Mouse (Mus musculus) heart, embryonic 11.5 days (tissue): ENCODE measurements at regions not wholly inside any gene's neighbourhood (a gene's known extent, or its start where the extent isn't known, plus 50 kb on each side); places are given as distances from the start of the nearest gene placed in this dataset.
"Not testable (repeated sequence)": the region's sequence is repeated elsewhere in the genome, so short reads cannot be mapped to it uniquely, and the experiment has no call there.

Source experiments
- ATAC-seq: fragments of 200-750 bp; cut with Nextera tagmentation; replicated peaks from 2 replicates; pipeline ENCODE4 v1.8.0; 2017; ENCODE audit warnings: moderate library complexity; ENCODE audit not compliant: insufficient number of reproducible peaks, low FRiP score, low TSS enrichment
- H3K27ac ChIP-seq: fragments of 300-500 bp; sonication (generic); 2 replicates; pipeline ENCODE4 v1.5.1; 2014; ENCODE audit warnings: mild to moderate bottlenecking, low read depth, low read length
- H3K27me3 ChIP-seq: fragments of 300-500 bp; sonication (generic); 2 replicates; pipeline ENCODE4 v1.6.1; 2014; ENCODE audit warnings: mild to moderate bottlenecking, low read length, mixed read lengths; ENCODE audit not compliant: control insufficient read depth, insufficient read depth
- H3K36me3 ChIP-seq: fragments of 300-500 bp; sonication (generic); 2 replicates; pipeline ENCODE4 v1.6.1; 2014; ENCODE audit warnings: mild to moderate bottlenecking, low read length, moderate library complexity, mixed read lengths; ENCODE audit not compliant: control insufficient read depth, insufficient read depth
- H3K4me1 ChIP-seq: fragments of 300-500 bp; sonication (generic); 2 replicates; pipeline ENCODE4 v1.6.1; 2014; ENCODE audit warnings: low read length; ENCODE audit not compliant: control insufficient read depth, insufficient read depth
- H3K4me2 ChIP-seq: fragments of 300-500 bp; sonication (generic); 2 replicates; pipeline ENCODE4 v1.6.1; 2014; ENCODE audit warnings: mild to moderate bottlenecking, moderate library complexity
- H3K4me3 ChIP-seq: fragments of 300-500 bp; sonication (generic); 2 replicates; pipeline ENCODE4 v1.5.1; 2014; ENCODE audit warnings: low read depth, low read length
- H3K9ac ChIP-seq: fragments of 300-500 bp; sonication (generic); 2 replicates; pipeline ENCODE4 v1.6.1; 2014; ENCODE audit warnings: mild to moderate bottlenecking, low read depth, low read length, moderate library complexity
- H3K9me3 ChIP-seq: fragments of 300-500 bp; sonication (generic); replicated peaks from 2 replicates; pipeline ENCODE4 v1.6.1; 2016; ENCODE audit warnings: low read length; ENCODE audit not compliant: control insufficient read depth
- WGBS: fragments of 180-500 bp; shearing (Covaris S2); extraction: QIAGEN DNeasy Blood & Tissue Kit; methylation state at CpG from one replicate; pipeline ENCODE4 v1.1.7; 2014; ENCODE audit not compliant: insufficient replicate concordance; 5-methylcytosine and 5-hydroxymethylcytosine counted together

GRCm38 (mm10) chr14:53572701-53573100 is 681.2 kb downstream of the Dad1 start:
- not testable (repeated sequence) for H3K4me1 ChIP-seq, H3K36me3 ChIP-seq, H3K27ac ChIP-seq, ATAC-seq, H3K4me2 ChIP-seq, H3K9ac ChIP-seq, H3K9me3 ChIP-seq, H3K4me3 ChIP-seq, H3K27me3 ChIP-seq
- WGBS, result 78% methylated on average over 1 of the region's 1 CpGs

GRCm38 (mm10) chr14:53562606-53563005 is 691.3 kb downstream of the Dad1 start:
- no peaks in the 10 kb centered on the region for H3K36me3 ChIP-seq
- 52% methylated on average over 2 of the region's 2 CpGs for WGBS
- H3K9ac ChIP-seq, result no peak overlapping the region
- H3K4me3 ChIP-seq, result no peak overlapping the region
- no peaks in the 10 kb centered on the region for H3K9me3 ChIP-seq
- ATAC-seq, result no peak
- H3K4me2 ChIP-seq, result no peak overlapping the region
- no peaks in the 10 kb centered on the region for H3K4me1 ChIP-seq
- H3K27ac ChIP-seq, result no peak overlapping the region
- H3K27me3 ChIP-seq, result no peaks in the 10 kb centered on the region

GRCm38 (mm10) chr14:53560146-53560545 is 693.8 kb downstream of the Dad1 start:
- H3K9ac ChIP-seq, H3K27ac ChIP-seq, ATAC-seq, H3K9me3 ChIP-seq, H3K4me2 ChIP-seq, H3K27me3 ChIP-seq, H3K4me1 ChIP-seq, H3K4me3 ChIP-seq, H3K36me3 ChIP-seq: not testable (repeated sequence)
- 74% methylated on average over 5 of the region's 5 CpGs for WGBS

- not testable (repeated sequence) for H3K4me1 ChIP-seq, ATAC-seq, H3K4me2 ChIP-seq, H3K9ac ChIP-seq, H3K9me3 ChIP-seq, H3K27me3 ChIP-seq, H3K36me3 ChIP-seq, H3K4me3 ChIP-seq, H3K27ac ChIP-seq
Observed at GRCm38 (mm10) chr14:53559386-53559920, 694.5 kb downstream of the Dad1 start.

GRCm38 (mm10) chr14:53553771-53554170 is 700.1 kb downstream of the Dad1 start:
- Histone ChIP-seq H3K4me2 (no peak overlapping the region), H3K36me3 (no peaks in the 10 kb centered on the region), H3K27ac (no peak overlapping the region), H3K27me3 (no peaks in the 10 kb centered on the region), H3K4me1 (no peaks in the 10 kb centered on the region), H3K9ac (no peak overlapping the region), H3K4me3 (no peak overlapping the region), H3K9me3 (no peaks in the 10 kb centered on the region)
- ATAC-seq, result no peak

- not testable (repeated sequence) for H3K9ac ChIP-seq, H3K27me3 ChIP-seq, H3K4me2 ChIP-seq, H3K36me3 ChIP-seq, H3K4me1 ChIP-seq, H3K4me3 ChIP-seq, H3K27ac ChIP-seq, H3K9me3 ChIP-seq, ATAC-seq
Observed at GRCm38 (mm10) chr14:53547365-53547764, 706.5 kb downstream of the Dad1 start.

- 51% methylated on average over 5 of the region's 5 CpGs for WGBS
- H3K9ac ChIP-seq, result no peak overlapping the region
- H3K36me3 ChIP-seq, result no peaks in the 10 kb centered on the region
- H3K9me3 ChIP-seq, result no peaks in the 10 kb centered on the region
- no peak overlapping the region for H3K4me2 ChIP-seq
- H3K27me3 ChIP-seq, result no peaks in the 10 kb centered on the region
- ATAC-seq, result no peak
- no peak overlapping the region for H3K27ac ChIP-seq
- H3K4me1 ChIP-seq, result no peaks in the 10 kb centered on the region
- H3K4me3 ChIP-seq, result no peak overlapping the region
Observed at GRCm38 (mm10) chr14:53545351-53545750, 708.6 kb downstream of the Dad1 start.

GRCm38 (mm10) chr14:53541640-53542039 is 712.3 kb downstream of the Dad1 start:
- not testable (repeated sequence) for H3K27me3 ChIP-seq, ATAC-seq, H3K36me3 ChIP-seq, H3K9ac ChIP-seq, H3K4me1 ChIP-seq, H3K27ac ChIP-seq, H3K4me3 ChIP-seq, H3K4me2 ChIP-seq, H3K9me3 ChIP-seq
- 56% methylated on average over 2 of the region's 2 CpGs for WGBS

- H3K4me3 ChIP-seq, ATAC-seq, H3K36me3 ChIP-seq, H3K27ac ChIP-seq, H3K4me1 ChIP-seq, H3K9me3 ChIP-seq, H3K9ac ChIP-seq, H3K27me3 ChIP-seq, H3K4me2 ChIP-seq: not testable (repeated sequence)
- 52% methylated on average over 7 of the region's 7 CpGs for WGBS
Observed at GRCm38 (mm10) chr14:53537895-53538294, 716.0 kb downstream of the Dad1 start.
